Mouse (Mus musculus) layer of hippocampus, postnatal 10 days (tissue): Measurements from ENCODE around the gene Sqor. TPM values are rescaled to one million over a fixed set of nuclear protein-coding genes. Genes with fewer than 3 reads are reported as not detected.
A peak's percentile ranks its signal among the peaks of the same experiment; 100 is the strongest.

ENCODE experiments used
- DNase-seq, 2 experiments: peaks; one replicate each; pipeline ENCODE4 v3.0.0; 2021; ENCODE audit warnings: low spot score in 2 of 2
- total RNA-seq, 2 experiments: library from RNA; stranded (reverse); gene quantifications; 2 replicates each; pipeline ENCODE4 v1.2.3; 2021

Sqor gene
- total RNA-seq, 2 experiments from 2014 or later = 3.4 to 6.9 TPM

GRCm38 (mm10) chr2:122781590-122782356 is 16.7 kb downstream of the Sqor start:
- DNase-seq = no peak

DNA sequence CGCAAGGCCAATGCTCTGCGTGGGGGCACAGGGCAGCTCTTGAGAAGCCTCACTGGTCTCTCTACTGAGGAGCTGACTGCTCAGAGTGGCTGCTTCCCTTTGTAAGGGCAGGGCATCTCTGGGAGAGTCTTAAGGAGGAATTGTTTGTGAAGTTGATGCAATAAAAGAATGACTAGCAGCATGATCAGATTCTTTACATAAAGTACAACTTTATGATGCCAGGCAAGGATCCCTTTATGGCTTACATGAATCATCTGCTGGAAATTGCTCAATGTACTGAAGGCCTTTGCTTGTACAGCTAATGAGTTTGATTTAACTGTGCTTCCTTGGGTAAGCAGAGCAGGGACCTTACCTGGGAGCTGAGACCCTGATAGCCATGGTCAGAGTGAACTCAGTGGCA is 18.7 kb downstream of the Sqor start:
- DNase-seq = no peak

DNA sequence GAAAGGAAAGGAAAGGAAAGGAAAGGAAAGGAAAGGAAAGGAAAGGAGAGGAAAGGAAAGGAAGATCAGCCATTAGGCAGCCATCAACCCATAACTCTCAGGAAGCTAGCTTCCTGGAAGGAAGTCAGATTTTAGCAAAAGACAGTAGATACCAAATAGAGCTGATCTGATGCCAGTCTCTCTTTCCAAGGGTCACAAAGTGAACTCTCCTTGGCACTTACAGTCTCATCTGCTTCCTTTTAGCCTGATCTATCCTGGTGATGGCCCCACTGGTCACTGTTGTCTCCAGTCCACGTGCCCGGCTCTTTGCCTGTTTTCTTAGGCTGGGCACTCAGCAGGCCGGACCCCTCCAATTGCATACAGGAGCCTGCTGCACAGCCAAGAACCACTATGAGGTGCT is 19.7 kb downstream of the Sqor start:
- no peak for DNase-seq

GRCm38 (mm10) chr2:122786167-122786566 is 21.1 kb downstream of the Sqor start:
- no peak for DNase-seq

GRCm38 (mm10) chr2:122789311-122789710 is 24.3 kb downstream of the Sqor start:
- DNase-seq = no peak

- no peak for DNase-seq
Measured at GRCm38 (mm10) chr2:122789730-122790129, 24.7 kb downstream of the Sqor start.

- DNase-seq = no peak
Measured at GRCm38 (mm10) chr2:122804392-122804791, 39.4 kb downstream of the Sqor start.

- no peak for DNase-seq
Measured at GRCm38 (mm10) chr2:122806040-122806439, 41.0 kb downstream of the Sqor start.

DNA sequence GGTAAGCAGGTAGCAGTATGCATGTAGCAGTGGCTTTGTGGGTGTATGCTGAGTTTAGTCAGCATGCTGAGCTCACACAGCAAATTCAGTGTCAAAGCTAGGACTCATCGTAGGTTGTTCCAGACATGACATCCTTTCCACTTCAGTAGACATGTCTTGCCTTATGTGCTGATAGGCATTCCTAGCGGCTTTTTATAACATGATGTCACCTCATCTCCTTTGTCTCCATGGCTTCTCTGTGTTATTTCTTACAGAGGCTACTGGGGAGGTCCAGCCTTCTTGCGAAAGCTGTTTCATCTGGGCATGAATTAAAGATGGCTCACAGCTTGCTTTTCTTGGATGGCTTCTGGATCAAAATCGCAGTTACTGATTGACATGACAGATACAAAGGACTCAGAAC is 44.0 kb downstream of the Sqor start:
- no peak for DNase-seq

DNA sequence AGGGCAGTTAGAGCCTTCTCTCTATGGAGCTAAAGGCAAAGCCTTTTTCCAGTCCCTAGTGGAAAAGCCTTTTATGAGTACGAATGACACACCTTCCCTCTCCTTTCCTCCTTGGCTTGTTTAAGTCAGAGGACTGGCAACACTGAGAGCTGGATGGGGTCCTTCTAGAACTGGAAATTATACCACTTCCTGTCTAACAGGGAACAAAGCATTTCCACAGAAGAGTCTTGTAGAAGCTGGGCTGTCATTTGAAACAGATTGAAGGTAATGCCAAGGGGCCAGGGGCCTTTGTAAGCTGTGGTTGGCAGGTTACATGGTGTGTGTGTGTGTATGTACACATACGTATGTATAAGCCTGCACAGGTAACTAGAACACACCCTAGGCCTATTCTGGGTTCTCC is 51.9 kb downstream of the Sqor start:
- no peak for DNase-seq

DNA sequence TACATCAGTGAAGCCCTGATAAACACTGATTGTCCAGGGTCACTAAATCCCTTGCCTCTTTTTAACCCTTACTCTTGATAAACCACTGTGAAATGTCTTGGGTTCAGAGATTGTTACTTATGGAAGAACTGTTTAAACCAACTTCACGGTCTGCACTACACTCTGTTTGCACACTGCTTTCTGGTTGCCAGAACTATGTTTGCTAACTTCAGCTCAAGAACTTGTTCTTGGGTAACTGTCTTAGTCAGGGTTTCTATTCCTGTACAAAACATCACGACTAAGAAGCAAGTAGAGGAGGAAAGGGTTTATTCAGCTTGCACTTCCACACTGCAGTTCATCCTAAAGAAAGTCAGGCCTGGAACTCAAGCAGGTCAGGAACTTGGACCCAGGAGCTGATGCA is 56.2 kb downstream of the Sqor start:
- no peak for DNase-seq

DNA sequence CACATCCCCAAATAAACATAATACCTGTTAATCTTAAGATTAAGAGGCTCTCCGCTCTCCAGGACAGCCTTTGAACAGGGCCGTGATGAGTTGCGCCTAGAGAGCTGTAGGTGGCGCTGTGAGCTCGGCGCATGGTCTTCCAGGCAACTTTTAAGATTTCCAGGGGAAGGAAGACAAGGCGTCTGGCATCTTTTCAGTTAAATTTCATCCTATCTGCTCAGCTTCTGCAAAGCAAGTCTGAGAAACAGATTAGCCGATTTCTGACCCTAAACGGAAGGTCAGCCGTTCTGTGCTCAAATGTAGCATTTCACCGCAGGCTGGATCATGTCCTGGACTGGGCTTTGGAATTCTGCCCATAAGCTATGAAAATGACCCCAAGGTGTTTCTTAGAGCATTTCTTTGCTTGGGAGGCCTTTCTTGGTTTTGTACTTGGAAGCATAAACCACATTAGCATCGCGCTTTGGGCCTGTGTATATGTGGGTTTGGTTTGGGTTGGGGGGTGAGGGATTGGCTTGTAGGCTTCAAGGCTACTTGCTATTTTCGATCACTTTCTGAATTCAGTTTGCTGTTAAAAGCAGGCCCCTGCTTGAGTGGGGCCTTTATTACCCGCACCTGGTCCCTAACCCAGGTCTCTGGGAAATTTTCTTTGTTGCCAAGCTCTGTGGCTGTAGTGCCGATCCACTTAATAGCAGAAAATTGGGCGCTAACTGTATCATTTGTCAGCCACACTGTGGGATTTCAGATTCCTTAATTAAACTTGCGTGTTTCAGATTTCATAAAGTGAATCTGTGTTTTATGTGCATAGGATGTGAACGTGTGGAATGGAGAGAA is 60.6 kb downstream of the Sqor start:
- peak; percentile 69 to 75 for DNase-seq

GRCm38 (mm10) chr2:122826302-122826701 is 61.3 kb downstream of the Sqor start:
- no peak for DNase-seq

DNA sequence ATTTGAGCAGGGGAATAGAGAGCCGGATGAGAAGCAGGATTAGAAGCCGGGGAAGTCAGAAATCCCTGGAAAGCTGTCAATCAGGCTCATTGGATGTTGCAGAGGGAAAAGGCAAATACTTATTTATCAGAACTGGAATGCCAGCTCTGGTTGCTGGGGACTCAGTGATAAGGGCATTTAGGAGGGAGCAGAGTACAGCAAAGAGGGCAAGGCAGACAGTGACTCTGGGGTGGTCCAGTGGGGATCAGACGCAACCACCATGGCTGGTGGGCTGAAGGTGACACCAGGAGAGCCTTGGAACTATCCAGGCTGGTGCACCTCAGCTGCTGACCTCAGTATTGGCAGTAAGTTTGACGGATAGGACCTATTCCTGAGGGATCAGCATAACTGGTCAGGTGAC is 89.6 kb downstream of the Sqor start:
- DNase-seq = no peak

DNA sequence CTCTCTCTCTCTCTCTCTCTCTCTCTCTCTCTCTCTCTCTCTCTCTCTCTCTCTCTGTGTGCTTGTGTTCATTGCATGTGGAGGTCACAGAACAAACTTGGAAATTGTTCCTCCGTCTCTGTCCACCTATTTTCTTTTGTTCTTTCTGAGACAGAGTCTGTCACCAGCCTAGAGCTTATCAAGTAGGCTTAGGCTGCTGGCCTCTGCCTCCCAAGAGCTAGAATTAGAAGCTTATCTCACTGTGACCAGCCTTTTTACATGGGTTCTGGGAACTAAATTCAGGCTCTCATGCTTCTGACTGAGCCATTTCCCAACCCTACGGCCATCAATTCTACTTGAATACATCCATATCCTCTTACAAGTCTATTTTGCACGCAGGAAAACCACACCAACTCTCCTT is 90.3 kb downstream of the Sqor start:
- no peak for DNase-seq

Other genes with a start within 250 kb of the Sqor start
- gene Gatm, start 153.9 kb upstream of the Sqor start, total RNA-seq = 10 to 100 TPM; 66.9 to 67.1 TPM
- under 1 TPM in 1 of 2 experiments, not detected in 1; 0.48 TPM for gene AA467197, start 128.3 kb upstream of the Sqor start, total RNA-seq
- 10 to 100 TPM; 28.7 to 31.1 TPM for gene Slc30a4, start 62.6 kb upstream of the Sqor start, total RNA-seq
- gene Bloc1s6, start 26.7 kb upstream of the Sqor start, total RNA-seq = 10 to 100 TPM; 32.0 to 36.3 TPM